Mouse (Mus musculus) limb, embryonic 14.5 days (tissue): ENCODE data around the gene Prkd1. TPM values are rescaled to one million over a fixed set of nuclear protein-coding genes. Genes with fewer than 3 reads are reported as not detected.

Experiments
- ATAC-seq: fragments of 200-750 bp; cut with Nextera tagmentation; 2 replicates; pipeline ENCODE4 v1.8.0; 2017; ENCODE audit warnings: low read depth, moderate number of reproducible peaks, moderate TSS enrichment; ENCODE audit not compliant: low FRiP score
- DNase-seq: peaks from one replicate; pipeline ENCODE4 v3.0.0-alpha.2; 2015; ENCODE audit warnings: low spot score
- H3K27ac ChIP-seq: fragments of 300-500 bp; sonication (generic); replicated peaks from 2 replicates; pipeline ENCODE4 v1.5.1; 2014; ENCODE audit warnings: low read depth, mild to moderate bottlenecking, low read length, moderate library complexity, mixed read lengths
- H3K27me3 ChIP-seq: fragments of 300-500 bp; sonication (generic); 2 replicates; pipeline ENCODE4 v1.6.1; 2014; ENCODE audit warnings: low read length, mixed read lengths; ENCODE audit not compliant: control insufficient read depth, insufficient read depth
- H3K36me3 ChIP-seq: fragments of 300-500 bp; sonication (generic); 2 replicates; pipeline ENCODE4 v1.6.1; 2014; ENCODE audit warnings: mild to moderate bottlenecking, low read length, moderate library complexity, mixed read lengths; ENCODE audit not compliant: control insufficient read depth, insufficient read depth
- H3K4me1 ChIP-seq: fragments of 300-500 bp; sonication (generic); 2 replicates; pipeline ENCODE4 v1.6.1; 2014; ENCODE audit warnings: antibody characterized with exemption, low read length, mixed read lengths; ENCODE audit not compliant: control insufficient read depth, insufficient read depth
- H3K4me2 ChIP-seq: fragments of 300-500 bp; sonication (generic); replicated peaks from 2 replicates; pipeline ENCODE4 v1.6.1; 2014; ENCODE audit warnings: low read depth, mild to moderate bottlenecking, low read length, moderate library complexity; ENCODE audit not compliant: severe bottlenecking
- H3K4me3 ChIP-seq: fragments of 300-500 bp; sonication (generic); replicated peaks from 2 replicates; pipeline ENCODE4 v1.5.1; 2014; ENCODE audit warnings: low read length
- H3K9ac ChIP-seq: fragments of 300-500 bp; sonication (generic); 2 replicates; pipeline ENCODE4 v1.6.1; 2014; ENCODE audit warnings: mild to moderate bottlenecking, low read depth, low read length, moderate library complexity; ENCODE audit not compliant: severe bottlenecking
- H3K9me3 ChIP-seq: fragments of 300-500 bp; sonication (generic); 2 replicates; pipeline ENCODE4 v1.6.1; 2016; ENCODE audit warnings: low read length; ENCODE audit not compliant: control insufficient read depth
- POLR2A ChIP-seq: fragments of 200-500 bp; IDR thresholded peaks from 2 replicates; pipeline ENCODE4 v1.8.0; 2012; ENCODE audit warnings: inconsistent platforms, mild to moderate bottlenecking, moderate library complexity, borderline replicate concordance; ENCODE audit not compliant: insufficient read depth, insufficient read length; ENCODE audit errors: extremely low read depth
- WGBS: fragments of 180-500 bp; shearing (Covaris S2); extraction: QIAGEN DNeasy Blood & Tissue Kit; methylation state at CpG from one replicate; pipeline ENCODE4 v1.1.7; 2014; 5-methylcytosine and 5-hydroxymethylcytosine counted together
- polyA plus RNA-seq, 2 experiments: library from polyadenylated mRNA; depleted of rRNA in 1 of 2; stranded (reverse) in 1 of 2; unstranded in 1 of 2; fragments of >200 nt; fragmentation: Nextera tagmentation in 1 of 2; extraction: Ambion mirVana in 1 of 2; gene quantifications; 2 replicates each; pipeline versions ENCODE4 v1.2.1 to v1.2.3; 2012 to 2014

Prkd1 gene
- polyA plus RNA-seq, 2 experiments = 6.6 to 10.4 TPM

DNA sequence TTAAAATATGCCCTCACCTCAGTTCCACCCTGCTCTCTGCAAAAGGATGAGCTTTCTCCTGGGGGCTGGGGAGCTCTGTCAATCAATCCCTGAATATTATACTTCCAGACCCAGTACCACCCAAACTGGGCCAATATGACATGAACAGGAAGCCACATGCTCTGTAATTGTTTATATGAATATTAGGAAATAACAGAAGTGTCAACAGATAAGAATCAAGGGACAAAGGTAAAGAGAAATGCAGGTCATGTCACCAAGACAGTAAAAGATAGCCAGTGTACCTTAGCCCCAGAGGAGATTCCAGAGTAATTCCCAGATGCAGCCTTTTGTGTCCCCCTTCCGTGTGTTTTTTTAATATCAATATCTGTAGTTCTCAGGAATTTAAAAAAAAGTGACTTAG lies 120.3 kb downstream of the Prkd1 start:
- TF ChIP-seq POLR2A = no peak
- Histone ChIP-seq H3K9ac (no peak overlapping the region), H3K9me3 (no peaks in the 10 kb centered on the region), H3K4me1 (no peaks in the 10 kb centered on the region), H3K4me2 (no peak overlapping the region), H3K36me3 (no peaks in the 10 kb centered on the region), H3K4me3 (no peak overlapping the region), H3K27me3 (no peaks in the 10 kb centered on the region), H3K27ac (no peak overlapping the region)
- 83% methylated on average over 1 of the region's 1 CpGs for WGBS
- DNase-seq (no peak), ATAC-seq (no peak)

DNA sequence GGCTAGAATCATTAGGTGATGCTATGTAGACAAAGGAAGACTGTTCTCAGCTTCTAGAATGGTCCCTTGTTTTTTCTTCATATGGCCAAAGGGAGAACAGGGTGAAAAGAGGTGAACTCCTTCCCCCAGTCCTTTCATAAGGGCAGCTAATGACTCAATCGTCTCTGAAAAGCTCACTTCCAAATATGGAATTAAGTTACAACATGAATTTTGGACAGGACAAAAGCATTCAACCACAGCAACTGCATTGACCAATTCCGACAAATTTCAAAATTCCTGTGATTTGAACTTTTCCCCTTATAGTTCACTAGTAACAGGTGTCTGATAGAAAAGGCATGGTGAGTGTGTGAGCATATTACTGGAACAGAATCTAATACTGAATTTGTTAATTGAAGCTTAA lies 124.8 kb downstream of the Prkd1 start:
- no peaks in the 10 kb centered on the region for H3K9me3 ChIP-seq
- H3K9ac ChIP-seq = no peak overlapping the region
- 67% methylated on average over 2 of the region's 2 CpGs for WGBS
- no peak overlapping the region for H3K4me3 ChIP-seq
- ATAC-seq = no peak
- no peak for DNase-seq
- no peak overlapping the region for H3K27ac ChIP-seq
- H3K36me3 ChIP-seq = no peaks in the 10 kb centered on the region
- no peaks in the 10 kb centered on the region for H3K4me1 ChIP-seq
- no peak overlapping the region for H3K4me2 ChIP-seq
- no peaks in the 10 kb centered on the region for H3K27me3 ChIP-seq
- TF ChIP-seq POLR2A = no peak

- DNase-seq = no peak
- Histone ChIP-seq H3K4me3 (no peak overlapping the region), H3K36me3 (no peaks in the 10 kb centered on the region), H3K27ac (no peak overlapping the region), H3K9me3 (no peaks in the 10 kb centered on the region), H3K4me1 (no peaks in the 10 kb centered on the region), H3K9ac (no peak overlapping the region), H3K4me2 (no peak overlapping the region), H3K27me3 (no peaks in the 10 kb centered on the region)
- no peak for TF ChIP-seq POLR2A
- 80% methylated on average over 2 of the region's 2 CpGs for WGBS
- no peak for ATAC-seq
These were observed 134.4 kb downstream of the Prkd1 start for GRCm38 (mm10) chr12:50514526-50514925.

DNA sequence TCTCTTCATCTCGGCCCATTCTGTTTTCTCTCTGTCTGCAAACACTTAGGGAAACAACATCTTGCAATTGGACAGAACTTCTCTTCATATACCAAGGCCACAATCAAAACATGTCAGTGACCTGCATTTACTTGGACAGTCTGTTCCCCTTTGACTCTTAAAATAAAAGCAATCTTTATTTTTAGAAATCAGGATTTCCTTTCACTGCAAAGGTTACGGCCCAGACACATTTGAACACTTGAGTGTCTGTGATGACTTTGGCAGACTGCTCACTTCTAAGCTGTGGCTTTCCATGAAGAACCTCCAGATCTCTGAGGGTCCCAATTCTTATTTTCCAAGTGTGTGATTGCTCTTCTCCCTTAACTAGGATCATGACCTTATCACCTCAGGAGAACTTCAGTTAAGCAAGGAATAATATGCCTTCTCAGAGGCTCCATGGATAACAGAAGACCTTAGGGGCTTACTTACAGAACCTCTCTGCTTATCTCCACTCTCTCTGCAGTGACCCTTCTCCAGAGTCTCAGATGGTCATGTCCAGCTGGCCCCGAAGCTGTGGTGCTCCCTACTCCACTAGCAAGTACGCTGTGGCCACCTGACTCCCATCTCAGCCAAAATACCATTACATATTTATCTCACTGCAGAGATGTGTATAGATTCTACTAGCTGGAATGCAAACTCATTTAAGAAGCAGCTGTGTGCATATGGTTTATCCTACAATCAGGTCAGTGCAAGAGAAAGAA lies 137.2 kb downstream of the Prkd1 start:
- no peaks in the 10 kb centered on the region for H3K9me3 ChIP-seq

DNA sequence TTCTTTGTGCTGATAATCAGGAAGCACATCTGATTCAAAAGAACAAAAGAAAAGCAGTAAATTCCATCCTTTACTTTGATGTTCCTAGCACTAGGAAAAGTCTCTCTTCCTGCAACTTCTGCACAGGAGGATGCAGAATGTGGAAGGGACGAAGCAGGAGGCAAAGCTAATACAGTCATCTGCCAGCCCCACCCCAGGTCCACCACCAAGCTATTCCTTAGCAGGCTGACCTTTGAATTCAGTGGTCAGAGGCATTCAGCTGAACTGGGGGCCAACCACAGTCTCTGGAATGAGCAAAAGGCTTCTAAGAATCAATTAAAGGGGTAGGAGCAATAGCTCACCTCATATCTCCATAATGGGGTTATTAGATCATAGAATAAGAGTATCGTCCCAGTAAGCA lies 140.1 kb downstream of the Prkd1 start:
- H3K9me3 ChIP-seq = no peaks in the 10 kb centered on the region
- no peaks in the 10 kb centered on the region for H3K36me3 ChIP-seq
- H3K4me3 ChIP-seq = no peak overlapping the region
- H3K27ac ChIP-seq = no peak overlapping the region
- no peak for DNase-seq
- 73% methylated on average over 2 of the region's 2 CpGs for WGBS
- TF ChIP-seq POLR2A = no peak
- no peak overlapping the region for H3K4me2 ChIP-seq
- H3K27me3 ChIP-seq = no peaks in the 10 kb centered on the region
- H3K4me1 ChIP-seq = no peaks in the 10 kb centered on the region
- H3K9ac ChIP-seq = no peak overlapping the region
- no peak for ATAC-seq

More for the DNA sequence above, 137.2 kb downstream of the Prkd1 start:
- no peak for ATAC-seq
- Histone ChIP-seq H3K27me3 (no peaks in the 10 kb centered on the region), H3K27ac (no peak overlapping the region), H3K4me1 (no peaks in the 10 kb centered on the region), H3K4me2 (no peak overlapping the region), H3K4me3 (no peak overlapping the region), H3K36me3 (no peaks in the 10 kb centered on the region), H3K9ac (no peak overlapping the region)
- no peak for TF ChIP-seq POLR2A
- 81% methylated on average over 4 of the region's 4 CpGs for WGBS
- no peak for DNase-seq
